Mouse (Mus musculus) liver, embryonic 14.5 days (tissue): ENCODE data around the gene Mboat2.

Experiments
- CTCF ChIP-seq: IDR thresholded peaks from 2 replicates; pipeline ENCODE4 v1.5.1; 2016; ENCODE audit warnings: antibody characterized with exemption, low read depth, control low read depth
- EP300 ChIP-seq: IDR thresholded peaks from 2 replicates; pipeline ENCODE4 v1.6.1; 2016; ENCODE audit warnings: antibody characterized with exemption, low read depth

- TF ChIP-seq CTCF (no peak), EP300 (no peak)
Observed at GRCm38 (mm10) chr12:24869231-24869630, 38.6 kb downstream of the Mboat2 start.
